Mouse (Mus musculus): ENCODE results near the gene Camk2g.

- TF ChIP-seq USF1 (IDR thresholded peaks at IDR 0.05; ENCODE audit: low read depth), result no peak
- no peak for TF ChIP-seq POLR2AphosphoS2 (IDR thresholded peaks at IDR 0.05; ENCODE audit: insufficient read length, low read depth)
- TF ChIP-seq POLR2A (IDR thresholded peaks at IDR 0.05; ENCODE audit: insufficient read length, low read depth), result no peak
- no peak for TF ChIP-seq MYOG (IDR thresholded peaks at IDR 0.05; ENCODE audit: control insufficient read depth in 1 of 3, insufficient read depth in 1 of 3, insufficient read length in 2 of 3, low read depth in 2 of 3)
- TF ChIP-seq TCF12 (IDR thresholded peaks at IDR 0.05; ENCODE audit: insufficient read depth, poor library complexity, severe bottlenecking), result no peak
- no peak for TF ChIP-seq MYOD1 (IDR thresholded peaks at IDR 0.05; ENCODE audit: control insufficient read depth in 1 of 3, insufficient read length in 2 of 3, low read depth in 2 of 3)
- TF ChIP-seq SRF (IDR thresholded peaks at IDR 0.05; ENCODE audit: control insufficient read depth, insufficient read length, low read depth), result no peak
- TF ChIP-seq MAX (IDR thresholded peaks at IDR 0.05; ENCODE audit: low read depth), result no peak
- TF ChIP-seq E2F4 (IDR thresholded peaks at IDR 0.05; ENCODE audit: insufficient read depth), result no peak
- no peak for TF ChIP-seq TCF3 (IDR thresholded peaks at IDR 0.05; ENCODE audit: insufficient read length, low read depth)
Measured at GRCm38 (mm10) chr14:20733041-20733951, 60.6 kb downstream of the Camk2g start.

Measured in myocyte (in vitro differentiated cells).